Mouse (Mus musculus) lung, embryonic 16.5 days (tissue): ENCODE results near the gene Rtn1. TPM values are rescaled to one million over a fixed set of nuclear protein-coding genes. Genes with fewer than 3 reads are reported as not detected.

Source experiments
- ATAC-seq: fragments of 200-750 bp; cut with Nextera tagmentation; 2 replicates; pipeline ENCODE4 v1.8.0; 2017; ENCODE audit warnings: low read depth, mild to moderate bottlenecking, moderate library complexity
- H3K27ac ChIP-seq: fragments of 300-500 bp; sonication (generic); 2 replicates; pipeline ENCODE4 v1.5.1; 2014; ENCODE audit warnings: mild to moderate bottlenecking, control low read depth, low read length
- H3K27me3 ChIP-seq: fragments of 300-500 bp; sonication (generic); 2 replicates; pipeline ENCODE4 v1.6.1; 2014; ENCODE audit warnings: low read depth, low read length, mixed read lengths; ENCODE audit not compliant: control insufficient read depth, insufficient read depth
- H3K36me3 ChIP-seq: fragments of 300-500 bp; sonication (generic); 2 replicates; pipeline ENCODE4 v1.6.1; 2014; ENCODE audit warnings: low read length; ENCODE audit not compliant: control insufficient read depth, insufficient read depth
- H3K4me1 ChIP-seq: fragments of 300-500 bp; sonication (generic); replicated peaks from 2 replicates; pipeline ENCODE4 v1.6.1; 2014; ENCODE audit warnings: low read length, mixed read lengths; ENCODE audit not compliant: control insufficient read depth, insufficient read depth
- H3K4me2 ChIP-seq: fragments of 300-500 bp; sonication (generic); 2 replicates; pipeline ENCODE4 v1.6.1; 2014; ENCODE audit warnings: low read depth, low read length, control low read depth
- H3K4me3 ChIP-seq: fragments of 300-500 bp; sonication (generic); 2 replicates; pipeline ENCODE4 v1.5.1; 2014; ENCODE audit warnings: mild to moderate bottlenecking, low read length, control low read depth
- H3K9ac ChIP-seq: fragments of 300-500 bp; sonication (generic); 2 replicates; pipeline ENCODE4 v1.6.1; 2014; ENCODE audit warnings: low read length, control low read depth
- H3K9me3 ChIP-seq: fragments of 300-500 bp; sonication (generic); 2 replicates; pipeline ENCODE4 v1.6.1; 2016; ENCODE audit warnings: low read length; ENCODE audit not compliant: control insufficient read depth
- WGBS: fragments of 180-500 bp; shearing (Covaris S2); extraction: QIAGEN DNeasy Blood & Tissue Kit; methylation state at CpG from one replicate; pipeline ENCODE4 v1.1.7; 2014; 5-methylcytosine and 5-hydroxymethylcytosine counted together
- polyA plus RNA-seq: library from polyadenylated mRNA; unstranded; fragments of >200 nt; fragmentation: Nextera tagmentation; extraction: Ambion mirVana; gene quantifications from 2 replicates; pipeline ENCODE4 v1.2.1, GENCODE M21; 2015

The Rtn1 gene
- polyA plus RNA-seq, 1 experiment from 2014 or later: 14.6 TPM

GRCm38 (mm10) chr12:72388135-72388534 is 20.7 kb downstream of the Rtn1 start:
- Histone ChIP-seq H3K4me3 (no peak overlapping the region), H3K4me1 (peaks cover 2% of the 10 kb centered on the region; the same call in 1 of the 2 replicates), H3K36me3 (no peaks in the 10 kb centered on the region), H3K9me3 (no peaks in the 10 kb centered on the region), H3K27ac (no peak overlapping the region), H3K4me2 (no peak overlapping the region), H3K27me3 (no peaks in the 10 kb centered on the region), H3K9ac (no peak overlapping the region)
- 89% methylated on average over 6 of the region's 6 CpGs for WGBS
- no peak for ATAC-seq

GRCm38 (mm10) chr12:72376309-72376708 is 32.5 kb downstream of the Rtn1 start:
- H3K4me2 ChIP-seq: no peak overlapping the region
- no peaks in the 10 kb centered on the region for H3K4me1 ChIP-seq
- no peaks in the 10 kb centered on the region for H3K36me3 ChIP-seq
- no peaks in the 10 kb centered on the region for H3K27me3 ChIP-seq
- H3K9ac ChIP-seq: no peak overlapping the region
- H3K4me3 ChIP-seq: no peak overlapping the region
- no peak for ATAC-seq
- H3K27ac ChIP-seq: no peak overlapping the region
- 91% methylated on average over 5 of the region's 5 CpGs for WGBS
- no peaks in the 10 kb centered on the region for H3K9me3 ChIP-seq

- no peaks in the 10 kb centered on the region for H3K9me3 ChIP-seq
- ATAC-seq: no peak
- 53% methylated on average over 11 of the region's 11 CpGs for WGBS
- H3K4me3 ChIP-seq: no peak overlapping the region
- no peak overlapping the region for H3K27ac ChIP-seq
- H3K27me3 ChIP-seq: no peaks in the 10 kb centered on the region
- H3K9ac ChIP-seq: no peak overlapping the region
- no peaks in the 10 kb centered on the region for H3K4me1 ChIP-seq
- no peak overlapping the region for H3K4me2 ChIP-seq
- H3K36me3 ChIP-seq: no peaks in the 10 kb centered on the region
Measured at GRCm38 (mm10) chr12:72374823-72375225, 34.0 kb downstream of the Rtn1 start.

- no peak for ATAC-seq
Measured at GRCm38 (mm10) chr12:72373916-72374615, 34.8 kb downstream of the Rtn1 start.

DNA sequence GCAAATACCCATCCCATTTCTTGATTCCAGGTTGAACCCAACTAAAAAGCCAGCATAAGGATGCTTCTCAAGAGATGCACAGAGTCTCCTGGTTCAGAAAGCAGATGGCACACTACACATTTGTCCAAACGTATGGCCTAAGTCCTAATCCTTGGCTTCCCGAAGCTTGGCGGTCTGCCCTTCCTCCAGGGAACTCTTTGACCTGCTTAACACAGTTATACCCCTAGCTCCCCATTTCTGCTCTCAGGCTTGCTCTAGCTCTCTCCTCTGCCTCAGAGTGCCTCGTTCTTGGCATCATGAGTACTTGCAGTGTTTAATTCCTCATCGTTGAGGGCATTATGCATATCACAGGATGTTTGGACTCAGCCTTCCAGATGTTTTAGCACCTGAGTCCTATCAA is 38.8 kb downstream of the Rtn1 start:
- ATAC-seq: no peak
- no peaks in the 10 kb centered on the region for H3K36me3 ChIP-seq
- no peak overlapping the region for H3K4me2 ChIP-seq
- H3K9me3 ChIP-seq: no peaks in the 10 kb centered on the region
- 51% methylated on average over 5 of the region's 5 CpGs for WGBS
- H3K27me3 ChIP-seq: no peaks in the 10 kb centered on the region
- H3K9ac ChIP-seq: no peak overlapping the region
- no peak overlapping the region for H3K4me3 ChIP-seq
- no peak overlapping the region for H3K27ac ChIP-seq
- no peaks in the 10 kb centered on the region; the same call in 1 of the 2 replicates for H3K4me1 ChIP-seq

More at GRCm38 (mm10) chr12:72373916-72374615, 34.8 kb downstream of the Rtn1 start:
- Histone ChIP-seq H3K27ac (no peak overlapping the region), H3K9me3 (no peaks in the 10 kb centered on the region), H3K4me1 (no peaks in the 10 kb centered on the region), H3K36me3 (no peaks in the 10 kb centered on the region), H3K4me3 (no peak overlapping the region), H3K27me3 (no peaks in the 10 kb centered on the region), H3K4me2 (no peak overlapping the region), H3K9ac (no peak overlapping the region)
- WGBS: 56% methylated on average over 17 of the region's 17 CpGs

DNA sequence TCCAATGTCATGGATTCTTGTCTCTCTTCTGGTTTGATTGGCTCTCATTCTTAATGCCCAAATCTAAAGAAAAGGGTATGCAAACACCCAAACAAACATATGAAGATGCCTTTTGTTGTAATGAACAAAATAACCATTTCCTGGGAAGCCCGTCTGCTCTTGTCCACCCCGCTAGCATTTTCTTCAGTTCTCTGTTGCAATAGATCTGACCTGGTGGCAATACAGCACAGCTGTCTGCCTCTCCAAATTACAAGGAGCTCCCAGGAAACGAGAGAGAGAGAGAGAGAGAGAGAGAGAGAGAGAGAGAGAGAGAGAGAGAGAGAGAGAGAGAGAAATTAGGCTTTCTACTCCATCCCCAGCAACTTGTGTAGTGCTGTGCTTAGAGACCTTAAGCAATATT is 42.1 kb downstream of the Rtn1 start:
- peak; percentile 55; the same call in 1 of the 2 replicates for ATAC-seq
- Histone ChIP-seq H3K9ac (no peak overlapping the region), H3K4me2 (no peak overlapping the region), H3K9me3 (no peaks in the 10 kb centered on the region), H3K27ac (peak overlapping the region; percentile 31; the same call in 1 of the 2 replicates), H3K4me3 (no peak overlapping the region), H3K4me1 (peaks cover 3% of the 10 kb centered on the region; the same call in 1 of the 2 replicates), H3K36me3 (no peaks in the 10 kb centered on the region), H3K27me3 (no peaks in the 10 kb centered on the region)
- WGBS: 37% methylated on average over 3 of the region's 3 CpGs

- Histone ChIP-seq H3K27me3 (no peaks in the 10 kb centered on the region), H3K9ac (no peak overlapping the region), H3K36me3 (no peaks in the 10 kb centered on the region), H3K9me3 (no peaks in the 10 kb centered on the region), H3K27ac (no peak overlapping the region), H3K4me1 (peaks cover 3% of the 10 kb centered on the region; the same call in 1 of the 2 replicates), H3K4me2 (no peak overlapping the region), H3K4me3 (no peak overlapping the region)
- no CpG with 5 or more reads among the region's 2 CpGs for WGBS
- peak; percentile 74 for ATAC-seq
Measured at GRCm38 (mm10) chr12:72366104-72366437, 42.8 kb downstream of the Rtn1 start.

DNA sequence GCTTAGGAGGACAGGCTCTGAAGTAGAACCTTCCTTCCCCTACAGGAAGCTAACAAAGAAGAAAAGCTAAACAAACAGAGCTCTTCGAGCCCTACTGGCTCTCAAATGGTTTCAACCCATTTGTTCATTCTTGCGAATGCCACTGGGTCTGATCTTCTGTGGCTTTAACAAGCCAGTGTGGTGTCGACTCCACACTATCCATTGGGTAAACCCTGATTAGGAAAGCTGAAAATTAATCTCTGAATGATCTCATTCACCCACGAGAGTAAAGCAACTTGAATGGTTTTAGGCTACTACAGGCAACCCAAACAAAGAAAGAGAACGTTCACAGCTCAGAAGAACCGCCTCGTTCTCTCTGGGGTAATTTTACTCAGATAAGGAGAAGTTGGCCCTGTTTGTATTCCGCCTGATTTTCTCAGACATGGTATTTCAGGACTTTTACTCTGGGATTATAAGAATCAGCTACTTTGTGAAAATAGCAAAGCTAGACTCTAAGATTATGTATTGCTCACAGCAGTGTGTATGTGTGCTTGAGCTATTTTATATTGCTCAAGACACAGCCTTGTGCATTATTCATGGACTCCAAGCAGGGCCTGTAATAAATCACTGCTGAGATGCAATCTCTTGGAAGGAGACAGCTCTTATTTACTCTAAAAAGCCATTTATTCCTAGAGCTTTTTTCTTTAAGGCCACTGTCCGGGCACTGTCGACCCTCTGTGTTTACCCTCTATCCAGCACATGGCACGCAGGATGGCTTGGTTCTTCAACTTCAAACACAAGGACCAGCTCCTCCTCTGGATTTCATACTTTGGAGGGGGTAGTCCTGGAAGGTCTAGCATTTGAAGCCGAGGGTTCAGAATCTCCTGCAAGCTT is 43.4 kb downstream of the Rtn1 start:
- no peaks in the 10 kb centered on the region for H3K9me3 ChIP-seq
- H3K4me2 ChIP-seq: no peak overlapping the region
- no peaks in the 10 kb centered on the region for H3K27me3 ChIP-seq
- H3K27ac ChIP-seq: 0 out of 2 replicates have a peak overlapping the region, but pooled peaks have one; percentile 14
- no peaks in the 10 kb centered on the region for H3K36me3 ChIP-seq
- peaks cover 3% of the 10 kb centered on the region; the same call in 1 of the 2 replicates for H3K4me1 ChIP-seq
- ATAC-seq: peak; percentile 47
- no peak overlapping the region for H3K4me3 ChIP-seq
- H3K9ac ChIP-seq: no peak overlapping the region
- 25% methylated on average over 12 of the region's 12 CpGs for WGBS

DNA sequence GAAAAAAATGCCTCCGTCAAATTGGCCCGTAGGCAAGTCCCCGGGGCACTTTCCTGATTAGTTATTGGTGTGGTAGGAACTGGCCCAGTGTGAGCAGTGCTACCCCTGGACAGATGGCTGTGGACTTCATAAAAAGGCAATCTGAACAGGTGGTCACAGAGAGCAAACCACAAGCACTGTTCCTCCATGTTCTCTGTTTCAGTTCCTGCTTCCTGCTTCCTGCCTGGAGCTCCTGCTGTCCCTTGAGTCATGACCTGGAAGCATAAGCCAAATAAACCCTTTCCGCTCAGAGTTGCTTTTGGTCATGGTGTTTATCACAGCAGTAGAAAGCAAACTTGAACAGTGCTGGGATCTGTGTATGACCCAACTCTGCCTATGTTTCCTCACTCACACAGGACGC is 44.3 kb downstream of the Rtn1 start:
- Histone ChIP-seq H3K9me3 (no peaks in the 10 kb centered on the region), H3K4me3 (no peak overlapping the region), H3K4me2 (no peak overlapping the region), H3K4me1 (peaks cover 3% of the 10 kb centered on the region; the same call in 1 of the 2 replicates), H3K27me3 (no peaks in the 10 kb centered on the region), H3K36me3 (no peaks in the 10 kb centered on the region), H3K9ac (no peak overlapping the region), H3K27ac (no peak overlapping the region)
- WGBS: 80% methylated on average over 5 of the region's 5 CpGs
- no peak for ATAC-seq
